Mouse (Mus musculus) large intestine, adult 2 months (tissue): ENCODE measurements around the gene Dnm3. TPM values are rescaled to one million over a fixed set of nuclear protein-coding genes. Genes with fewer than 3 reads are reported as not detected.

Experiments used
- DNase-seq: peaks from one replicate; pipeline ENCODE4 v3.0.0-alpha.2; 2012; ENCODE audit warnings: low read depth, low spot score
- WGBS: fragments of 180-500 bp; shearing (Covaris S2); methylation state at CpG from one replicate; pipeline ENCODE4 v1.1.7; 2018; 5-methylcytosine and 5-hydroxymethylcytosine counted together
- polyA plus RNA-seq: library from polyadenylated mRNA; depleted of rRNA; stranded (reverse); fragments of >200 nt; gene quantifications from 2 replicates; pipeline ENCODE4 v1.2.3, GENCODE M21; 2012

The Dnm3 gene
- polyA plus RNA-seq, 1 experiment = 0.43 TPM

GRCm38 (mm10) chr1:161990684-161991578 is 486.9 kb downstream of the Dnm3 start:
- 61% methylated on average over 10 of the region's 10 CpGs for WGBS
- DNase-seq = no peak

DNA sequence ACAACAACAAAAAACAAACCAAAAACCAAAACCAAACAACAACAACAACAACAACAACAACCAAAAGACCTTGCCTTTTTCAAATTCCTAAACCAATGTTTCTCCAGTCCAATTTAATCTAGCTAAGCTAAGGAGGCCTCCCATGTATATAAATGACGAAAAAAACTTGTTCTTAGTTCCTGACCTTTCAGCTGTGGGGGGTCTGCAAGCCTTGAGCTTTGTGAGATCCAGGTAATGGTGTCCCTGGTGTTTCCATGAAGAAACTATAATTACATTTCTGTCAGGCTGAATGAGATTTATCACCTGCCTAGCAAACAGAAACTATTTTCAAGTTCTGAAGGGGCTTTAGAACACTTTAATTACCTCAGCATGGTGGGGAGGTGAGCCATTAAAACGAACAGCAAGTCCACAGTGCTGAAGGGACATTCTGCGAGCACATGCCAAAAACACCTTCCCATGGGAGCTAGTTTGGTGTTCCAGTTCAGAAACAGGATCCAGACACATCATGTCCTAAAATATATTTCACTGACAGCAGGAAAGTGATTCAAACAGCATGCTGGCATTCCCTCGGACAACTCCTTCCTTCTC is 493.8 kb downstream of the Dnm3 start:
- WGBS = 34% methylated on average over 4 of the region's 4 CpGs
- DNase-seq = no peak

- DNase-seq = no peak
- 61% methylated on average over 6 of the region's 6 CpGs for WGBS
Measured at GRCm38 (mm10) chr1:161983451-161983850, 494.4 kb downstream of the Dnm3 start.

- WGBS = 70% methylated on average over 9 of the region's 9 CpGs
- DNase-seq = no peak
Measured at GRCm38 (mm10) chr1:161980626-161981298, 497.1 kb downstream of the Dnm3 start.

GRCm38 (mm10) chr1:161980046-161980445 is 497.8 kb downstream of the Dnm3 start:
- 70% methylated on average over 2 of the region's 2 CpGs for WGBS
- DNase-seq = no peak

DNA sequence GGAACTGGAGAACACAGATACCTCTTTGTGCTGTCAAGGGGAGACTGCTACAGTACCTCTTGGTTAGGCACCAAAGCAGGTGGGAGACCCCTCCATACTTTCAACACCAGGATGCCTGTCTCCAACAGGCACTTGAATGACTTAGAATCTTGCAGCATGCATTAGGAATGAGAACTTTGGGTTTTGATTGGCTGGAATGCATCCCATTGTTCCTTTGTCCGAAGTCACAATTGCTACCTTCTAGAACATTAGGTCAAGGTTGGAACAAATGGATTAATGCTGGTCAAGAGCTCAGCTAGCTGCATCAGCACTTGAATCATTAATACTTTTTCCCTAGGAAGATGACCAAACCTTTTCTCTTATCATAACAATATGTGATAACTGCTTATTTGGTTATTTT is 498.3 kb downstream of the Dnm3 start, which contains the start of gene 4930558K02Rik:
TSS of gene 4930558K02Rik (minus strand) at position 101 of the 400 bp plus-strand sequence.
- WGBS = 83% methylated on average over 1 of the region's 1 CpGs
- DNase-seq = no peak

- no peak for DNase-seq
- WGBS = 85% methylated on average over 5 of the region's 5 CpGs
Measured at GRCm38 (mm10) chr1:161978173-161978700, 499.6 kb downstream of the Dnm3 start.

DNA sequence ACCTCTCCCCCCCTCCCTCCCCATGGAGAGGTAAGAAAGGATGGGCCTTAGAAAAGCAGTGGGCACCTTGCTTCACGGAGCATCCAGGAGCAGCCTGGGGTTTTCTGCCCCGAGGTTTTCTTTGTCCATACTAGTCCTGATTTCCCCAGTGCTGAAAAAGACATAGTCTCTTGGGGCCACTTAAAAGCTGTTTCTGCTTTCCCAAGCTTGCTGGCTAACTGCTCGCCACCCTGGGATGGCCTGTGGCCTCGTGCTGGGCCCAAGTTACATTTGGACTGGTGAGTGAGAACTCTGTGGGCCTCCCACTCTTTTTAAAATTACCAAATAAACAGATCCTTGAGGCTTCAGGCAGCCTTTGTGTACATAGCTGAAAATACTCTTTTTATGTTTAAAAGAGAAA is 500.5 kb downstream of the Dnm3 start:
- DNase-seq = no peak
- 62% methylated on average over 4 of the region's 4 CpGs for WGBS

DNA sequence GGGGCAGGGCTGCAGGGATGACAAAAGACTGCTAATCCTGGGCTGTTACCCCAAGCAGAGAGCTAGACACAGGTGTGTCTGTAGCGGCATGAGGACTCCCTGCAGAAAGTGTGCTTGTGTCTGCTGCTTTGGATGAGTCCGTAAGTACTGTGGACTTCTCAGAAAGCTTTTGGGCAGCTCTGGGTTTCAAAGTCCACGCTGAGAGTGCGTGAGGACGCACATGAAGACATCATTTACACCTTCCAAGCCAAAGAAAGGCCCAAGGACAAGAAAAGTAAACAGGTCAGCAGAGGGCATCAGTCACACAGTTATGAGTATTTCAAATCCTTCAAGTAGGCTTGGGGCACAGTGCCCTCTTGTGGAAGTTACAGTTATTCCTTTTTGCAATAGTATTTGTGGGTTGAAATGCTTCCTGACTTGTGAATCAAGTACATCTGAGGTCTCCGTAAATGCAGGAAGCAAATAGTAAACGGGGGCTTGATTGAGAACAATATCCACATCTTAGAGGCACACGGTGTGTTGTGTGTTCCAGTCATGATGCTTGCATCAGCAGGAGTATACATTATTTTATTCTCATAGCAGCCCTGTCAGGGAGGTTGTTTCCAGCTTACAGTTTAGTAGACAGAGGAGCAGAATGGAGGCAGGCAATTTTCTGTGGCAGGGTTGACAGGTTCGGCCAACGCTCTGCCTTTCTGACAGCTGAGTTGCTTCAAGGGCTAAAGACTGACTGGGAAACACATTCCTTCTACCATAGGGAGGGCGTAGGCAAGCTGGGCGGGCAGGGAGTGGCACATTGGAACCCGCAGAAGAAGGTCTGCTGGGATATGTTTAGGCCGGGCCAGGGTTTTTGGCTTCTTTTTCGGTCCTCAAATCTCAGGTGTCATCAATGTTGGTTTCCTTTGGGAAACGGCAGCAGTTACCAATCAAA is 501.3 kb downstream of the Dnm3 start:
- WGBS = 40% methylated on average over 16 of the region's 16 CpGs
- DNase-seq = peak; percentile 50

DNA sequence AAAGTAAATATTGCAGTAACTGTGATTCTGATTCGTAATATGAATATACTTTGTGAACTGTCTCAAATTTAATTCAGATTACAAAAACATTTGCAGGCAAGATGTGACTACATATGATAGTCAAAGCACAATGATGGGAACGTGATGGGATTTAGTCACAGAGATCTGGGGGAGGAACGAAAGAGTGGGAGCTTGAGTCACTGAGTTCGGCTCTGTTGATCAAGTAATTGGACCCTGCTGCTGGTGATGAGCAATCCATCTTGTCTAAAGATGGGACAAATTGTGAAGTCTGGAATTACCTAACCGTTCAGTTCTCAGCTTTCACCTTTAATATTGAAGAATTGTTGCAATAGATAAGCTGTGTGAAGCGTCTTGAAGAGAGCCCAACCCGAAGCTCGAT is 505.6 kb downstream of the Dnm3 start:
- no peak for DNase-seq
- 90% methylated on average over 8 of the region's 8 CpGs for WGBS

- no peak for DNase-seq
- 92% methylated on average over 9 of the region's 9 CpGs for WGBS
Measured at GRCm38 (mm10) chr1:161970874-161971273, 507.0 kb downstream of the Dnm3 start.

- WGBS = 2% methylated on average over 38 of the region's 38 CpGs
- DNase-seq = peak; percentile 78
Measured at GRCm38 (mm10) chr1:161968589-161969407, 509.0 kb downstream of the Dnm3 start, which contains the start of gene Pigc. Gene Pigc, plus strand, starts transcription at chr1:161969186.

- no peak for DNase-seq
Measured at GRCm38 (mm10) chr1:161967936-161968335, 509.9 kb downstream of the Dnm3 start.

DNA sequence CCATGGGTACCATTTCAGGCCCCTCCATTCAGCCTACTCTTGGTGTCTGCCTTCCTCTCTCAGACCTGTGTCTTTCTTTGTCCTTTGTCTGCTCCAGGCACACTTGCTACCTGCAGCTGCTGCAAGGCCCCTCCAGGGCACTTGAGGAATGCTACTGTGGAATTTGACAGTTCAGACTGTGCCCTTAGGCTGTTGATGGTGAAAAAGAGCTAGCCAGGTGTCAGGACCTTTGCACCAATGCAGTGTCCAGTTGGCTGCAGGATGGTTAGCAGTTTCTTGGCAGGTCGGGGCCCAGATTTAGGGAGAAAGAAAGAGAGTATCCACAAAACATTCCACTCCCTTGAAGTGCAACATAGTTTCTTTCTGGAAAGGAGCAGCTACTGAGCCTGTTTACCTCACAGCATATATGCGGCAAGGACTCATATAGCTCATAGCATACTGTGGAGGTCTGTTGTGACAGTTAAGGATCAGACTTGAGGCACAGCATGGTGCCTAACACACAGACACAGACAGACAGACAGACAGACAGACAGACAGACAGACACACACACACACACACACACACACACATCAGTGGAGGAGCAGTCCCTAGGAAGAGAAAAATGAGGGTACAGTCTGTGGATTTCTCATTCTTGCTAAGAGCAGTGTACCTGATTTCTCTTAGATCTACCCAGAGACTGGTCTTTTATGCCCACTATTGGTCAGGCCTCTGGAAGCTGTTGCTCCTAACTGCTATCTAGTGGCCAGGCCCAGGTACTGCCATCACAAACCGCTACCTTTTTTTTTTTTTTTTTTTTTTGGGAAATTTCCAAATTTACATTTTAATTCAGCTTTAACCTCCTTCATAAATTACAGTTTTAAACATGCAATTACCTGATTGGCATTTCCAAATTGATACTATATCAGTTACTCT is 515.1 kb downstream of the Dnm3 start:
- DNase-seq = no peak
- 49% methylated on average over 3 of the region's 3 CpGs for WGBS

More at GRCm38 (mm10) chr1:161967936-161968335, 509.9 kb downstream of the Dnm3 start:
- WGBS = 29% methylated on average over 2 of the region's 2 CpGs

- WGBS = 74% methylated on average over 19 of the region's 19 CpGs
Measured at GRCm38 (mm10) chr1:161957964-161958950, 519.6 kb downstream of the Dnm3 start.

GRCm38 (mm10) chr1:161955846-161956245 is 522.0 kb downstream of the Dnm3 start:
- no peak for DNase-seq
- WGBS = 65% methylated on average over 5 of the region's 5 CpGs

More at GRCm38 (mm10) chr1:161957964-161958950, 519.6 kb downstream of the Dnm3 start:
- DNase-seq = no peak
